Mouse (Mus musculus): Measurements from ENCODE around the gene Rnasel.

DNA sequence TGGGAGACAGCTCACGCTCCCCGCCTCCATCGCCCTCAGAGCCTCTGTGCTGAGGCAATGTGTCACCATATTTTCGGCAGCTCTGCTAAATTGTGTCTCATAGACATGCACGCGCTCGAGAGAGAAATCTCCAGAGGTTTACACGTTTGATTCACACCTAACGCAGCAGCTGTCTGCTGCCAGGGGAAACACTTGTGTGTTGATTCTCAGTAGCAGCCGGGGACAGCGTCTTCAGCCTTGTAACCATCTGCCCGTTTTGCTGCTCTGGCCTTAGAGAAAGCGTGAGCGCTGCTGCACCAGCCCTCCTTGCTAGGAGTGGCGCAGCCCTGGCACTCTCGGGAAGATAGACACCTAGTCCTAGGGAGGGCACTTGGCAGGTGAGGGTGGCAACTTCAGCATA is 22.6 kb upstream of the Rnasel start:
- TF ChIP-seq CTCF (IDR thresholded peaks at IDR 0.05) = no peak
- TF ChIP-seq EP300 (IDR thresholded peaks at IDR 0.05) = no peak
